Mouse (Mus musculus) G1E (cell line): ENCODE data around the gene Gjb6.

ENCODE experiments used
- CTCF ChIP-seq: IDR thresholded peaks from 2 replicates; pipeline ENCODE4 v1.5.1; 2012; ENCODE audit warnings: low read depth, low read length, inconsistent platforms, mixed read lengths
- GATA1 ChIP-seq: IDR thresholded peaks from 2 replicates; pipeline ENCODE4 v1.6.1; 2012; ENCODE audit warnings: borderline replicate concordance, low read length, inconsistent platforms, mixed read lengths
- POLR2AphosphoS5 ChIP-seq: IDR thresholded peaks from 2 replicates; pipeline ENCODE4 v1.6.1; 2012; ENCODE audit warnings: low read depth, low read length, inconsistent platforms; ENCODE audit not compliant: insufficient replicate concordance
- TAL1 ChIP-seq: conservative IDR thresholded peaks from 2 replicates; pipeline ENCODE4 v1.6.1; 2012; ENCODE audit warnings: low read depth, low read length, inconsistent platforms, mixed read lengths

DNA sequence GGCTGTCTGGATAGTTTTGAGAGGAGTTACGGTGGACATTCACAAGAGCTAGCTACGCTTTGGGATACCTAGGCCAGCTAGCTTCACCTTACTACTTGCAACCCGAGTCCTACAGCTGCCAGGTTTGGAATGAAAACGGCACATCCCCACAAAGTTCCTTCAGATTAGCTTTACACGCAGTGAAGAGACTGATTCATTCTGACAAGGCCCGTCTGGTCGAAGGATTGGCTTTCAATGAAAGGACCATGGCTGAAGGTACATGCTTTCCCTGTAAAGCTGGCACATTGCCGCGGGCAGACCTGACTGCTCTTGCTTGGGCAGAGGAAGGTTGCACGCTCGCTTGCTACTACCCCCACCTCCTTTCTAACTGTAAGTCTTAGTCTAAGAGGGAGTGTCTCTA is 27.7 kb downstream of the Gjb6 start:
- TF ChIP-seq TAL1 (no peak), CTCF (no peak), POLR2AphosphoS5 (no peak), GATA1 (no peak)
